Mouse (Mus musculus) thymus, adult 2 months (tissue): ENCODE data around the gene Insig1.

Experiments
- CTCF ChIP-seq: fragments of 200-500 bp; IDR thresholded peaks from 2 replicates; pipeline ENCODE4 v1.5.1; 2012; ENCODE audit warnings: mild to moderate bottlenecking, control low read depth, low read length, moderate library complexity, borderline replicate concordance; ENCODE audit not compliant: control insufficient read depth, poor library complexity, insufficient read depth; ENCODE audit errors: extremely low read depth
- POLR2A ChIP-seq: fragments of 200-500 bp; IDR thresholded peaks from 2 replicates; pipeline ENCODE4 v1.6.1; 2012; ENCODE audit warnings: mild to moderate bottlenecking, low read length, control low read depth, moderate library complexity; ENCODE audit not compliant: control insufficient read depth, poor library complexity, insufficient read depth; ENCODE audit errors: extremely low read depth

DNA sequence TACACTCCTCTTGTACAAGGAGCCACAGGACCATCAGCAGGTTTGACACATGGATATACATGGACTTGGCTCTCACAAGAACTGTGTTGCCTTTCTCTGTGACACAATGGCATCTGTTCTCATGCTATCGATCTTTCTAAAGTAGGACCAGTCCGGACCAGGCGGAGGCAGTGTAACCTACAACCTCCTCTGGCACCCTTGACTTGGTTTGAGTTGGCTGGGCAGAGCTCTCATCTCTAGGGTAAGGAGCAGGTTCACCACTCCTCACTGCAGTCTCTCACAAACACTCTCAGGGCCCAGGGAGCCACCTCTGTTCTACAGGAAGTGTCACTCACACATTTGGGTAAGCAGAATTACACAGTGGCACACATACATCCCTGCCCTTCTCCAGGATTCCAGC is 29.1 kb upstream of the Insig1 start:
- no peak for TF ChIP-seq POLR2A
- no peak for TF ChIP-seq CTCF
